Mouse (Mus musculus) adrenal gland, adult 2 months (tissue): ENCODE data around the gene Tubgcp5. TPM values are rescaled to one million over a fixed set of nuclear protein-coding genes. Genes with fewer than 3 reads are reported as not detected.

ENCODE experiments used
- DNase-seq: peaks from one replicate; pipeline ENCODE4 v3.0.0; 2021
- polyA plus RNA-seq: library from polyadenylated mRNA; depleted of rRNA; stranded (reverse); fragments of >200 nt; gene quantifications from 2 replicates; pipeline ENCODE4 v1.2.3, GENCODE M21; 2012; rRNA removed
- total RNA-seq, 2 experiments: library from RNA; stranded (reverse); gene quantifications; 2 replicates each; pipeline ENCODE4 v1.2.3; 2021

The Tubgcp5 gene
- total and polyA plus RNA-seq, 3 experiments, result 2.6 to 19.5 (median 14.8) TPM

- DNase-seq, result no peak
These were observed 58.8 kb downstream of the Tubgcp5 start for GRCm38 (mm10) chr7:55852787-55853186.

- DNase-seq, result no peak
These were observed 61.6 kb downstream of the Tubgcp5 start for GRCm38 (mm10) chr7:55855597-55855996.

- DNase-seq, result no peak
These were observed 62.8 kb downstream of the Tubgcp5 start for GRCm38 (mm10) chr7:55856741-55857140.

GRCm38 (mm10) chr7:55857729-55858128, 63.8 kb downstream of the Tubgcp5 start:
- DNase-seq, result no peak

- peak; percentile 58 for DNase-seq
These were observed 65.0 kb downstream of the Tubgcp5 start for GRCm38 (mm10) chr7:55858836-55859517.

GRCm38 (mm10) chr7:55859518-55859872, 65.5 kb downstream of the Tubgcp5 start:
- no peak for DNase-seq

GRCm38 (mm10) chr7:55859956-55860355, 66.0 kb downstream of the Tubgcp5 start:
- no peak for DNase-seq

- peak; percentile 25 for DNase-seq
These were observed 67.2 kb downstream of the Tubgcp5 start for GRCm38 (mm10) chr7:55861175-55861574.

GRCm38 (mm10) chr7:55865044-55865443, 71.1 kb downstream of the Tubgcp5 start:
- no peak for DNase-seq

GRCm38 (mm10) chr7:55865750-55866416, 71.9 kb downstream of the Tubgcp5 start:
- DNase-seq, result no peak

- no peak for DNase-seq
These were observed 74.3 kb downstream of the Tubgcp5 start for GRCm38 (mm10) chr7:55868247-55868646.

- no peak for DNase-seq
These were observed 75.3 kb downstream of the Tubgcp5 start for GRCm38 (mm10) chr7:55869220-55869619.

GRCm38 (mm10) chr7:55870340-55871020, 76.5 kb downstream of the Tubgcp5 start:
- DNase-seq, result no peak

GRCm38 (mm10) chr7:55871476-55871875, 77.5 kb downstream of the Tubgcp5 start:
- no peak for DNase-seq

GRCm38 (mm10) chr7:55874703-55875102, 80.7 kb downstream of the Tubgcp5 start:
- no peak for DNase-seq

- DNase-seq, result no peak
These were observed 83.8 kb downstream of the Tubgcp5 start for GRCm38 (mm10) chr7:55877721-55878120.

- DNase-seq, result no peak
These were observed 86.9 kb downstream of the Tubgcp5 start for GRCm38 (mm10) chr7:55880882-55881281.

Other genes starting within 250 kb of the Tubgcp5 start
- gene Siglech, start 26.0 kb upstream of the Tubgcp5 start, total RNA-seq, result 1 to 10 TPM in 1 of 2 experiments, under 1 TPM in 1; 0.46 to 1.4 TPM
- gene Siglech, start 26.0 kb upstream of the Tubgcp5 start, polyA plus RNA-seq, result 0.88 TPM in 2 replicates
- 10 to 100 TPM; 76.4 to 79.0 TPM for gene Cyfip1, start 47.6 kb downstream of the Tubgcp5 start, total RNA-seq
- gene Cyfip1, start 47.6 kb downstream of the Tubgcp5 start, polyA plus RNA-seq, result 26.2 and 40.1 TPM in 2 replicates
- 10 to 100 TPM; 29.6 to 41.9 TPM for gene Nipa2, start 168.3 kb downstream of the Tubgcp5 start, total RNA-seq
- gene Nipa2, start 168.3 kb downstream of the Tubgcp5 start, polyA plus RNA-seq, result 37.4 and 42.5 TPM in 2 replicates
- 10 to 100 TPM in 1 of 2 experiments, 1 to 10 TPM in 1; 4.8 to 10.6 TPM for gene Nipa1, start 225.8 kb downstream of the Tubgcp5 start, total RNA-seq
- 3.3 and 4.1 TPM in 2 replicates for gene Nipa1, start 225.8 kb downstream of the Tubgcp5 start, polyA plus RNA-seq